Mouse (Mus musculus): ENCODE results near the gene Pfdn4.

The Pfdn4 gene

DNA sequence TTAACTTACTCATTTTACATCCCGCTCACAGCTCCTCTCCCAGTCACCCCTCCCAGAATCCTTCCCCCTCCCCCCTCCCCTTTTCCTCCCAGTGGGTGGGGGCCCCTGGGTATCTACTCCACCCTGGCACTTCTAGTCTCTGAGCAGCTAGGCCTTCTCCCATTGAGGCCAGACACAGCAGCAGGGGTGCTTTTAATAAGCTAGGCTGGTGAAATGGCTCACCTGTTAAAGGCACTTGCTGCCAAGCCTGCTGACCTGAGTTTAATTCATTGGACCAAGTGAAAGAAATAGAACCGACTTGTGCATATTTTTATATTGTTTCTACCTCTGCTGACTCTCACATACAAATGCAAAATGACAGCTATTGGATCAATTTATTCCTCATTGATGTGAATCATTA is 52.9 kb downstream of the Pfdn4 start:
- no peak for DNase-seq (ENCODE audit: low spot score)

GRCm38 (mm10) chr2:170550240-170550639 is 54.0 kb downstream of the Pfdn4 start:
- DNase-seq (ENCODE audit: low spot score): no peak

DNA sequence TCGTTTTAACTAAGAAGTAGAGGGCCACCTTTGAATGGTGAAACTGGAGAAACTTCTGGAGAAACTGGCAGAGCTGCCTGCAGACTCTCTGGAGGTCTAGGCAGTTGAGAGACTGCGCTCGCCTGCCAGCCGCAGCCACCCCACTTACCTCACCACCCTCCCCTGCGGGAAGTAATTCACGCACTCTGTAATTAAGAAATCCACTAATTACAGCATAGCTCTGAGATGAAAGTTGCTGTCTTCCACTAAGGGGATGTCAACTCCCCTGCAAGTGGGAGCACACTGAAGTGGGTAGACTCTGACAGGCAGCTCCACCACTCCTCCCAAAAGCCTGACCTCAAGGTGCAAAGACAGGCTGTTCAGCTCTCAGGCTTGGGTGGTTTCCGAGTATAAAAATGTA is 55.9 kb downstream of the Pfdn4 start:
- no peak for DNase-seq (ENCODE audit: low spot score)

- no peak for DNase-seq (ENCODE audit: low spot score)
Measured at GRCm38 (mm10) chr2:170563956-170564855, 68.0 kb downstream of the Pfdn4 start.

DNA sequence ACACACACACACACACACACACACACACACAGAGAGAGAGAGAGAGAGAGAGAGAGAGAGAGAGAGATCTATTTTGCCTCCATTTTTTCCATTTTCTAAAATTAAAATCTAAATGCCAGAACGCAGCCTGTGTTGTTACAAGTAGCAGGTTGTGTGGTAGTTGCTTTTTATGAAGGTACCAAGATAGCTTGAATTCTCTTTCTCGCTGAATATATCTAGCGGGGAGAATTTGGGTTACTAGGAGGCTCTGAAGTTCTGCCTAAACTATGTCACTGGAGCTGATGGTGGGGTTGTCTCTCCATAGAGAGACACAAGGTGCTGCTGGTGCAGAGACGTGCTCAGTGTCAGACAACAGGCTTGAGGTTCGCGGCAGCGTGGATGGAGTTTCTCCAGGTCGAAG is 68.8 kb downstream of the Pfdn4 start:
- DNase-seq (ENCODE audit: low spot score): no peak

Measured in spleen, adult 12 weeks (tissue).